Mouse (Mus musculus): ENCODE results near the gene Ap3b1.

The Ap3b1 gene

DNA sequence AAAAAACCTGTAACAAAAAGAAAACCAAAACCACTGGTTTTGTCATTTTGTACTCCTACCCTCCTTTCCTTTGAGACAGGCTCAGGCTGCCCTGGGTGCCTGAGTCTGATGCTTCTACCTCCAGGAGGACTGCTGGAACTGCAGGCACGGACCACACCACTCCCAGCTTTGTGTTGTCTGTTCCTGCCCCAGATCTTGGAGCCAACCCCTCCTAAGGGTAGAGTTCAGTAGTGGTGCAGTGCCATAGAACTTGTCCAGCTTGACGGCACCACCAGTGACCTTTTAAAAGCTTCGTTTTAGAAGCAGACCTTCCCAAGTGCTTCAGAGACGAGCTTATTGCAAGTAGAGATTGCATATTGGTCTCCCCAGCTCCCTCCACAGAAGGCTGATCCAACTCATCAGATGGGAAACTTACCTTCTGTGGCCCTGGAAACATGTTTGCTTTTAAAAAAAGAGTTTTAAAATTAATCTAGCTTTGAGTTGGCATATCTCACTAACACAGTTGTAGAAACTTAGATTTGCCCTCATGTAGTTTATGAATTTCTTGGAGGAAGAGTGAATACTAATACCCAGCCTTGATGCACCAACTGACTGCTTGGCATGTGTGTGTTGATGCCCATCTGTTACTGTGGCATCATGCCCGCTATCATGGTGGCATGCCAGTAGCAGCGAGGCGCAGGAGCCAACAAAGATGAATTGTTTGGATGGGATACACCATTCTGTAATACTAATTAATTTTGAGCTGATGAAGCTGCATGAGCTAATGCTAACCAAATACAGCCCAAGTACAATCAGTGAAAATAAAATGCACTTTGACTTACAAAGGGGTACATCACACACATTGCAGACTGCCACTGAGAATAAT is 17.0 kb downstream of the Ap3b1 start:
- DNase-seq (ENCODE audit: low read depth, low spot score), result no peak

DNA sequence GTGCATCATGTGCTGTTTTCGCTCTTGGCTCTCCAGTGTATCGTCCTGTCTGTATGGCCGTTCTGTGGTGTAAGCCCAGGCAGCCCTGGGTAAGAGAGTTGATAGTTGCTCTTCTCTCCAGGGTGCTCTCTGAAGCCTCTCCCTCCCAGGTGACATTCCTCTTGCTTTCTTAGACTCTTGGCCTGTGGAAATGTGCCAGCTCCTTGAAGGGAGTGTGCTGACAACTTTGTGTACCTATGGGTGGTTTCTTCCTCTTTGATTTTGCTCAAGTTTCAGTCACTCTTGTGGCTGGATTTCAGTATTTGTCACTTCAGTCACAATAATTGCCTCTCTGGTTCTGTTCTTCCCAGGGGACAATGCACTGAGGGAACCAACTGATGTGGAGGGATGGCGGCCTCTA is 20.2 kb downstream of the Ap3b1 start:
- no peak for DNase-seq (ENCODE audit: low read depth, low spot score)

DNA sequence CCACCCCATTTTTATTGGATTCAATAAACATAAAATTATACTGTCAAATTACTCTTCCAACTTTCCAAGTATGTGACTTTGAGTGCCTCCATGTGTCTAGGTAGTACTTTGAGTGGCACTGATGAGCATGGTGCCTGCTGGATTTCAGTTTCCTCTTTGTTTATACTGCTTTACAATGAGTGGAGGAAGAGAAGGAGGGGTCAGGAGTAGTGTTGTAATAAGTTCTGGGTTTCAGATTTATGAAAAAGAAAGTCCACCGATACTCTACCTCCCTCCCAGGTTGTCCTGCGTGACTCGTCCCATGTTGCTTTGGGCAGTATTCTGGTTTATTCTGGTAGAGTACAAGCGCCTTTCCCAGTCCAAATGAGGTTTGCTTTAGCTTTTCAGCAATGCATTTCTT is 22.7 kb downstream of the Ap3b1 start:
- DNase-seq (ENCODE audit: low read depth, low spot score), result no peak

DNA sequence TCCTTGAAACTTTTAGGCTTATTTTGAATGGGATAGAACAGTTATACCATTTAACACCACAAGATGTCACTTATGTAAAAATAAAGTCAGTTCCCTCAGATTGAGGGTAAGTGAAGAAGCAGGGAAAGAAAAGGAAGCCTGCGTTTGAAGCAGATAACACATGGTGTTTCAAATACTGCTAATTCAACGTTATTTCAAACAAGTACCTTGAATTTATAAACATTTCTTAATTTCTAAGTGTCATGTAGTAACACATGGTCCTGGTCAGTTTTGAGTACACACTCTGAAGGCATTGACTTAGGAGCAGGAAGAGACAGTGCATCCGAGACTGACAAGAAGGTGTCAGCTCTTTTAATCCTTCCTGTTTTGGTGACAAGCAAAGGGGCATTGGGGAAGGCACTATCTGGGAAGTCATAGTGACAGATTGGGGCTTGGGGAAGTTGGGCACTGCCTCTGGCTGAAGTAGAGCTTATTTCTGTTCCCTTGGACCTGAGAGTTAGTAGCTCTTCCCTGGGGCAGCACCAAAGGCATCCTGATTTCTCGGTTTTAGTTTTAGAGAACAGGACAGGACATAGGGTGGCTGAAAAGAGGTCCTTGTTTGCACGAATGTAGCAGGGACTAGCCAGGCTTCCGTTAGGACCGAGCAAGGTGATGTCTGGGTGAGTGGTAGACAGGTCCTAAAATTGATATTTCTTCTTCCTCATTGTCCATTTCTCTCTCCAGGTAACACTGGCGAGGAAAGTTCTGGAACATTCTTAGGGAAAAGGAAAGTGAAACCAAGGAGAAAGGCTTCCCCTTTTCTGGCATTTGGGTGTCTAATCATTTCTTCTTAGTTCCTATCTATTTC is 23.3 kb downstream of the Ap3b1 start:
- no peak for DNase-seq (ENCODE audit: low read depth, low spot score)

DNA sequence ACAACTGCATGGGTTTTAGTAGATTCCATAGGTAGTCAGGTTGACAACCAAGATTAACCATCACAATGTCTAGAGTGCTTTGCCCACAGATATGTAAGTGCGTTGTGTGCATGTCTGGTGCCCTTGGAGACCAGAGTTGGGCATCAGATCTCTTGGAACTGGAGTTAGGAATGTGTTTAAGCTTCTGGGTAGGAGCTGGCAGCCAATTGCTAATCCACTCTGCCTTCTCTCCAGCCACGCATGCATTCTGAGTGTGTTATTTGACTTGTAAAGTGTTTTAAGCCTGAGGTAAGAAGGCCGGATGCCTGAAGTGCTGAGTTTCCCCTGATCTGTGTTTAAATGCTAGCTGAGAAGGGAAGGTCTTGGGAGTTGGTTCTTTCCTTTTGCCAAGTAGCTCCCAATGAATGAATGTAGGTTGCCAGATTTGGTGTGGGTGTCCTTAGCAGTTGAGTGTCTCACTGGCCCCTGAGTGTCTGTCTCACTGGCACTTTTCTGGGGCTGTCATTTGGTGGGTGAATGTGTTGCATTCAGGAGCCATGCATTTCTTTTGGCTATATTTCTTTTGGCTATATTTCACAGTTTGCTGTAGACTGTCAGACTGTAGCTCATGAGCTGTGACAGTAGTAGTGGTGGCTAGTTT is 26.3 kb downstream of the Ap3b1 start:
- no peak for DNase-seq (ENCODE audit: low read depth, low spot score)

DNA sequence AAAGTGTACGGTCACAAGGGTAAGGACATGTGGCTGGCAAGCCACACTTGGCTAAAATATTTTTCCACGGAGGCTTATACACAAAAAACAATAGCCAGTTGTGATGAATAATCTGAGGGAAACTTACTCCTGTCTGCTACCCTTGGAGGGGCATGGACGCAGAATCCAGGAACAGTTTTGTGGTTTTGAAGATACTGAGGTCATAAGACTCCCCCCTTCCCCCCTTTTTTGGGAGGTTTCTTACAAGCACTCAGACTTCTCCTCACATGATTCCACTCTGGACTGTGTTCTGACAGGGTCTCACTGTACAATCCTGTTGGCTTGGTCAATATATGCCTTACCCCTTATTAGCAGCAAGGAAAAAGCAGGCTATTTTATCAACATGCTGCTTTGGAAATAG is 29.8 kb downstream of the Ap3b1 start:
- DNase-seq (ENCODE audit: low read depth, low spot score), result no peak

DNA sequence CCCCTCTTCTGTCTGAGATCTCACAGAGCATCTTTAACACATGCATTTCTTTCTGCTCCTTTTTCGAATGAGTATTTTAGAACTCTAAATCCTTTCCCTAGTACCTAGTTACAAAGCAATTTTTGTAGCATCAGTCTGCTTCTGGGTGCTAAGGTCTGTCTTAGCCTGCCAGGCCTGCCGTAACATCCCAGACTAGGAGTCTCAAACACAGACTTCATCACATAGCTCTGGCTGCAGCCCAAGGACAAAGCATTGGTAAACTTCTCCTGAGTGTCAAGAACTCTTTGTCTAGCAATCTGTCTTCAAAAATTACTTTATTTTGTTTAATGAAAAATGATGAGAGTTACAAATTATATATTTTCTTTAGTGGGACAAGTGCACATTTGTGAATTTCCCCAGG is 30.8 kb downstream of the Ap3b1 start:
- no peak for DNase-seq (ENCODE audit: low read depth, low spot score)

DNA sequence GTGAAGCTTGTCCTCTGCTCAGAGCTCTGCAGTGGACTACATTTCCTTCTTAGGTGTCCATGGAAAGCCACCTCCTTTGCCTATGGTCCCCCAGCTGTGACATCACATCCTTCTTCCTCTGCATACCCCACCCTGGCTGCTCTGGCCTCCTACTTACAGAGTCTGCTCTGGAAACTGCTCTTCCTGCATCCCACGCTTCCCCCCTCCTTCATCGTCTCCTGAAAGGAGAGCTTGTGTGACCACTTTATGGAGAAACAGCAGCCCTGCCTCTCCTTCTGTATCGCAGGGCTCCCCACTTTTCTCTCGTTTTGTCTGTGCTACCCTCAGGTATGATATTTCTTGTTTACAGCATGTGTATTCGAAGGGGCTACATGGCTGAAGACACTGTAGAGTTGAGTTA is 33.5 kb downstream of the Ap3b1 start:
- no peak for DNase-seq (ENCODE audit: low read depth, low spot score)

DNA sequence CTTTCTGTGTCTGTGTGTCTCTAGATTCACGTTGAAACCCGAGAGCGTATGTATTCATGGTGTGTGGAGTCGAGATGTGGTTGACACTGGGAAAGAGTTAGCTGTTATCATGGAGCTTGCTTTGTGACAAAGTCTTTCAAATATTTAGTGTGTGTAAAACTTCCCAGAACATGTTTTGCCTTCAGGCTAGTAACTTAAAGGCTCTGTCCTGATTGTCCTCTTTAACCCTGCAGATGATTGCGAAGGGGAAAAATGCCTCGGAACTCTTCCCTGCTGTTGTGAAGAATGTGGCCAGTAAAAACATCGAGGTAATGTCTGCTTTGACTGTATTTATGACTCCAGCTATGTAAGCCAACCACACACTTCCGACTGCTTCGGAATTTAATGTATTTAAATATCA is 35.7 kb downstream of the Ap3b1 start:
- DNase-seq (ENCODE audit: low read depth, low spot score), result no peak

DNA sequence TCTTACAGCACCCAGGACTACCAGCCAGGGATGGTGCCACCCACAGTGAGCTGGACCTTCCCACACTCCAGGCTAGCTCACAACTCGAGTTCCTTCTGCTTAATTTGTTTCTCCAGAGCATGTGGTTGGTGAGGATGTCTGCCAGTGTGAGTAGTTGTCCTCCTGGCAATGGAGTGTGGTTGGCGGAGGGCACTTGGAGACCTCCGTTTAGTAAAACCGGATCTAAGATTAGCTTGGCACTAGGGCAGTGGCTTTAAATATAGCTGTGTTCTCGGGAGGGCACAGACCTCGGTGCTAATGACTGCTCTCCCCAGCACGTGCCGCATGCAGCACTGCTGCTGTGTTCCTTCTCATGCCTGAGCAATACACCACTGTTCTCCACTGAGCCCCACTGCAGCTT is 37.0 kb downstream of the Ap3b1 start:
- DNase-seq (ENCODE audit: low read depth, low spot score), result no peak

DNA sequence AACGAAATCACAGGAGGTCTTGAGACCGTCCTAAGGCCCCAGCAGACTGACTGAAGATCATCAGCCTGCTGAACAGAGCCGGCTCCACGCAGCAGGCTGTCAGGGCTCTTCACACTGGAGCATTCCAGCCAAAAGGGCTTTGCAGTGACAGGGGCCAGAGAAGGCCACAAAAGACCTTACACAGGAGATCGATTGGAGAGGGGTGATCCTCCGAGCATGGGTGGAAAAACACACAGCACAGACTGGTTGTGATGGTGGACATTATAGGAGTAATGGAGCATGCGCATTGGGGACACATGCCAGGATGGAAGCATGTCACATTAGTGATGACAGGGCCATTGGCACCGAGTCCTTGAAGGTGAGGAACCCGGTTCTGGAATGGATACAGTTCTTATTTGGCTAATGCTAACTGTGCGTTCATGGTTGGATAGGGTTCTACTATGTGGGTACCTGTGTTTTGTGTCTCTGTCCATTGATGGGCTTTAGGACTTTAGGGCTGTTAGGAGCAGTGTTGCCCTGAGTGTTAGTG is 37.7 kb downstream of the Ap3b1 start:
- DNase-seq (ENCODE audit: low read depth, low spot score), result no peak

DNA sequence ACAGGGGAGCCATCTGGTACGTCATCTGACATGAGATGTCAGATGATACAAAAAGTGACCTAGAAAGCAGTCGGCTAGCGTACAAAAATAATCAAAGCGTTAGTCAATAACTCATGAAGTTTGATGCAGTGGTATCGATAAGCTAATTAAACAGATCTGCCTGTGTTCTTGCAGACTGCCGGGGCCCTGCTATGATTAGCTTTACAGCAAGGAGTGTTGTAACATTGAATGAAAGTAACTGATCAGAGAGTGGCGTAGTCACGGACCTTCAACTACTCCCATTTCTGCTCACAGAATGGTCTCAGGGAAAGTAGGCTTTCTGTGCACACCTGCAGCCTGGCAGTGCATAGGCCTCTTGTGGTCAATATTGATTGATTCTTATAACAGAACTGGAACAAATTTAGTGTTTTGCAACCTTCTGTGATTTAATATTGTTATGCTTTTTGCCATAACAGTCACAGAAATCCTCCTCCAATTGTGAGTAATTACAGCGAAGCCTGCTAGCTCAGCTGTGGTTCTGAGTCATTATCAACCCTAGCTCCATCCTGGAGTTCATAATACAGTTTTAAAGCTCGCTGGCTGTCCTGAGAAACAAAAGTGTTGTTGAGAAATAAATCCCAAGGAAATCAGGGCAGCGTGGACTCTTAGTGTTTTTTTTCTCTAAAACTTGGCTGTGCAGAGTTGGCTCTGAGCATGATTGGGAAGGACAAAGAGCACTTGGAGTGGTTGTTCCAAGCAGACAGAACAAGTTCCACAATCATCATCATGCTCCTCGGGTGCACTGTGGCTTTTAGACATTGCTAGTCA is 40.0 kb downstream of the Ap3b1 start:
- no peak for DNase-seq (ENCODE audit: low read depth, low spot score)

DNA sequence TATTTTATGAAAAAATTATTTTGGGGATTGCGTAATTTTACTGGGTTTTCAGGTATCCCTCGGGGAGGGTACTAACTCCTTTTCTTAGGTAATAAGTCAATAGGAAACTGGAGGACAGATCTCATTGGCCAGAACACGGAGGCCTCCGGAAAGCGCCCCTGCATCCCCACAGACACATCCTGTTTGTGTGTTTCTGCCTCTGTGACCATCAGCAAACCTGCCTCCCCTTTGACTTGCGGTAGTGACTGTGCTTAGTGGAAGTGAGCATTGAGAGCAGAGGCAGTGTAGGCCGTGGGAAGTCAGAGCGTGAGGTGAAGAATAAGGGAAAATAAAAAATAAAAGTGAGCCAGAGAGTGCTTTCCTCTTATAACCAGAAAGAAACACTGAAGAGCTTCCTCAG is 41.7 kb downstream of the Ap3b1 start:
- no peak for DNase-seq (ENCODE audit: low read depth, low spot score)

DNA sequence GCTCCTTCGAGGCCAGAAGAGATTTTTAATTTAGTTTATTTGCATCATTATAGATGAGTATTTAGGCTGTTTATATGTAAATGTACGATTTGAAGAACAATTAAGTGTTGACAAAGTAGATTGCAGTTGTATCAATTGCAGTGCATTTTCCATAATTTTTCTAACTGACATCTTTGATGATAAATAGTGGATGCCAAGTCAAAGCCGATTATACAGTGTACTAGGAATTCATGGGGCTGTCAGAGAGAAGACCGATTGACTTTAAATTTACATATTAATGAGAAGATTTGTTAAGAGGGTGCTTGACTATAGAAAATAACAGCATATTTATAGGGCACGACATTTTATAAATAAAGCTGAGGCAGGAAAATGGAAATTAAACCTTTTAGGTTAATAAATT is 64.8 kb downstream of the Ap3b1 start:
- DNase-seq (ENCODE audit: low read depth, low spot score), result no peak

DNA sequence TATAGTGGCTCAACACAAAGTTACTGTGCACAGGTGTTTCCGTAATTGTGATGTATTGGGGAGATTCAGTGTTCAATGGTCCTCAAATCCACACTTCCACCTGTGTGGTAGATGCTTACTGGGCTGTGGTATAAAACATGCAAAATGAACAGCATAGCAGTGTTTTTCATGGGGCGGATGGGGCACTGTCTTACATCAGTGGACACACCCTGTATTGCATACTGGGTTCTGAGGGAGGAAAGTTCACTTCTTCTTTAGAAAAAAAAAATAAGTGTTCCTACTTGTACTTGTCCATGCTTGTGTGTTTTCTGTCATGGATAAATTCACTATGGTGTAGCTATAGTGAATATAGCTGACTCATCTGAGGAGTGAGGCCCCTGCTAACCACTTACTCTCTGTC is 70.8 kb downstream of the Ap3b1 start:
- DNase-seq (ENCODE audit: low read depth, low spot score), result no peak

DNA sequence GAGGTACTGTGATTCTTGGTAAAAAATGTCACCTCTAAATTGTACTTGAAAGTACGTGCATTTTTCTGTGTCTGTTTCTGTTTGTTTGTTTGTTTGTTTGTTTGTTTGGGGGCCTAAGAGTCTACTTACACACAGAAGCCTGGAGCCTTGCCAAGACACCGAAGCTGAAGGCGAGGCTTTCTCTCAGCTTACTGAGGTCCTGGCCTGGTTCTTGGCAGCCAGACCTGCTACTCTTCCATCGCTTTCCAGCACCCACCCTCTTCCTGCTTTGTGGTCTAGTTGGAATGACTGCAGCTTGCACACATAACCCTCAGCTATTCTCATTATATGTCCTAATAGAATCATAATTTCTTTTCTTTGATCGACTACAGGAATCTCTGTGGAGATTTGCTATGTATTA is 80.6 kb downstream of the Ap3b1 start:
- no peak for DNase-seq (ENCODE audit: low read depth, low spot score)

DNA sequence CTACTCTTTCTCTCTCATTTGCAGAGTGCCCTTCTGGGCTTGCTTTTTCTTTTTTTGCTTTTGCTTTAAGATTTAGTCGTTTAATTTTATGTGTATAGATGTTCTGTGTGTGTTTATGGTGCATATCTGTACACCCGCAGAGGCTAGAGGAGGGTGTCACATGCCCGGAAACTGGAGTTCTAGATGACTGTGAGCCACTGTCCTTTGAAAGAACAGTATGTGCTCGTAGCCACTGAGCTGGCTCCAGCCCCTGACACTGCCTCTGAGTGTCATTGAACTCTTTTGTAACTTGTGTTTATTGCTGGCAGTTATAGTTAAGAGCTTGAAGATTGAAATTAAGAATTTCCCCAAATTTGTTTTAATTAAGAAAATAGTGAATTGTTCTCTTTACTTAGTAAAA is 82.4 kb downstream of the Ap3b1 start:
- no peak for DNase-seq (ENCODE audit: low read depth, low spot score)

DNA sequence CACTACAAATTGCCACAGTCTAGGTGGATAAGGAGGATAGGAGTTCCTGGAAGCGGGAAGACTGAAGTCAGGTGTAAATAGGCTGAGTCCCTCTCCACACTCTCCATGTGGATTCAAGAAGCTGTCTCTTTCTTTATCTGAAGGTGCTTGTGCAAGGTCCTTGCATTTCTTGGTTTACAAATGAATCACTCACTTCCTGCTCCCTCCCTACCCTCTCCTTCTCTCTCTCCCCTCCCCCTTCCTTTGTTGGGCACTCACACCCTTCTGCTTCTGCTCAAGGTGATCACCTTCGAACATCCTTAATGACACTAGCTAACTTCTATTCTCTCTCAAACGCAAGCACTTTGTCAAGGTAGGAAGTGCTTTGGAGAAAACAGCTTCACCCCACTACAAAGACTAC is 84.7 kb downstream of the Ap3b1 start:
- DNase-seq (ENCODE audit: low read depth, low spot score), result no peak

DNA sequence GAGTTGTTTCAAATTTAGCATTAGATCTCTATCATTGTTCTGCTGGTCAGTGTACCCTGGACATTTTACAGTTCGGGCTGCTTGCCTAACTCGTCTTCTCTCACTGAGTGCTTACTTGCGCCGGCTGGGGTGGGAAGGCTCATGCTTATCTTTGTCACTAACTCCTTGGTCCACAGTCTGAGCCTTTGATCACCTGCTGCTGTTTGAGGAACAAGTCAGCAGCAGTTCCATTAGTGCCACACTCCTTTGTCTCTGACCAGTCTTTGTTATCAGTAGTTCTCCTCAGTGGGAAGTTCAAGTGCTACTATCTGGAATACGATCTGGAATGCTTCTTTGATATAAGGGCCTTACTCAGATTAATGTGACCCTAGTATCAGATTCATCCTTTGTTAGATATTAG is 86.3 kb downstream of the Ap3b1 start:
- DNase-seq (ENCODE audit: low read depth, low spot score), result no peak

DNA sequence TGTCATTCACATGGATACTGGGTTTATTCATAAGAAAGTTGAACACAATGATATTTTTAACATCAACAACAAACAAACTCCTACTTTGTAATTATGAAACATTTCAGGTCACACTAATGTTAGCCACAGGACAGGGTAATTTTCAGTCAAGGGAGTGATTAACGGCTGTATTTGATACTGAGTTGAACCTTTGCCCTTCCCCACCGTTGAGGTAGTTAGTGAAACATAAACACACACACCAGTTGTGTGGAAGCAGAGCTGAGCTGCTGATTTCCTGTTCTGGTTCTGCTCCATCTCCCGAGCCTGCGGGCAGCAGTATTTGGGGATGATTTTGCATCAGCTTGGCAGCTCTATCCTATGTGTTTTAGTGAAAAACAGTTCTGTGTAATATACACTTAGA is 88.2 kb downstream of the Ap3b1 start:
- DNase-seq (ENCODE audit: low read depth, low spot score), result no peak

DNA sequence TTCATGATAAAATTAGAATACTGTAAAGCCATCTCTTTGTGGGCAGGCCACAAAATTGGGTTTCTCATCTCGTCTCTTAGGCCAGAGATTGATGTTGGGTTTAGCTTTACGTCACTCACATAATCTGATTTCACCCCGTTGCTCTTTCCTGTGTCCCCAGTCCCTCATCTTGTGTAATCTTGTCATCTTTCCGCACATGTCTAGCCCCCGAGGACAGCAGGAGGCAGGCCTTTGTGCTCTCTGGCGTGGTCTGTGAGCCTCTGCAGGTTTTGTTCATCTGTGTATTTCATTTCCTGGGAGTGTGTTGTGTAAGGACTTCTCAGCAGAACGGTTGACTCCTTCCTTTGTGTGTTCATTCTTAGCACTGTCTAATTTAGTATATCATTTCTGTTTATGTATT is 90.8 kb downstream of the Ap3b1 start:
- DNase-seq (ENCODE audit: low read depth, low spot score), result no peak
